Mouse (Mus musculus) erythroblast, embryonic 14.5 days (primary cell): ENCODE measurements around the gene Zfp644. TPM values are rescaled to one million over a fixed set of nuclear protein-coding genes. Genes with fewer than 3 reads are reported as not detected.

ENCODE experiments used
- H3K27me3 ChIP-seq: 2 replicates; pipeline ENCODE4 v1.6.1; 2012; ENCODE audit warnings: inconsistent platforms; ENCODE audit not compliant: control insufficient read depth
- H3K36me3 ChIP-seq: 2 replicates; pipeline ENCODE4 v1.6.1; 2012; ENCODE audit warnings: mild to moderate bottlenecking, inconsistent platforms; ENCODE audit not compliant: control insufficient read depth
- H3K4me1 ChIP-seq: 2 replicates; pipeline ENCODE4 v1.6.1; 2012; ENCODE audit warnings: inconsistent platforms; ENCODE audit not compliant: control insufficient read depth
- H3K4me3 ChIP-seq: replicated peaks from 2 replicates; pipeline ENCODE3; 2012; ENCODE audit warnings: moderate library complexity, mild to moderate bottlenecking, inconsistent platforms
- H3K9me3 ChIP-seq: 2 replicates; pipeline ENCODE4 v1.6.1; 2012; ENCODE audit warnings: low read length, inconsistent platforms, mixed read lengths; ENCODE audit not compliant: control insufficient read depth
- GATA1 ChIP-seq: IDR thresholded peaks from 2 replicates; pipeline ENCODE4 v1.6.1; 2012; ENCODE audit warnings: low read length, inconsistent platforms, mixed read lengths
- TAL1 ChIP-seq: IDR thresholded peaks from 3 replicates; pipeline ENCODE4 v1.6.1; 2012; ENCODE audit warnings: low read length, inconsistent platforms, mixed read lengths
- polyA plus RNA-seq: library from polyadenylated mRNA; stranded (reverse); fragments of >175 nt; gene quantifications from 2 replicates; pipeline ENCODE4 v1.2.3, GENCODE M21; 2012

Zfp644 gene
- polyA plus RNA-seq, 1 experiment, result 4.2 TPM

DNA sequence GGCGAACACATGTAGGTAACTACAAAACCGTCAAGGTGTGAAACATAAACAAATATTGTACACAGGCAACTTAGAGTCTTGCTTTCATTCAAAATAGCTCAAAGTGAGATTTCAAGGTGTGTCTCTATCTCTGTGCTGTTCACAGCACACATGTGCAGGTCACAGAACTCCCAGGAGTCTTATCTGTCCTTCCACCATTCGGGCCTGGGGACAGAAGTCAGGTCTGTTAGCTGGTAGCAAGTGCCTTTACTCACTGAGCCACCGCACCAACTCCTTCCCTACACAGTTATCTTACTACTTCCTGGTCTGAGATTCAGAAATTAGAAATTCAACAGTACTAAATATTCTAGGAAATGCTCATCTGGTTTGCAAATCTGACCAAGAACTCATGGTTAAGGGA, 53.7 kb downstream of the Zfp644 start:
- Histone ChIP-seq H3K4me3 (no peak overlapping the region), H3K4me1 (peaks cover 13% of the 10 kb centered on the region), H3K36me3 (peaks cover 38% of the 10 kb centered on the region), H3K27me3 (no peaks in the 10 kb centered on the region), H3K9me3 (no peaks in the 10 kb centered on the region)
- TF ChIP-seq GATA1 (no peak), TAL1 (no peak)

DNA sequence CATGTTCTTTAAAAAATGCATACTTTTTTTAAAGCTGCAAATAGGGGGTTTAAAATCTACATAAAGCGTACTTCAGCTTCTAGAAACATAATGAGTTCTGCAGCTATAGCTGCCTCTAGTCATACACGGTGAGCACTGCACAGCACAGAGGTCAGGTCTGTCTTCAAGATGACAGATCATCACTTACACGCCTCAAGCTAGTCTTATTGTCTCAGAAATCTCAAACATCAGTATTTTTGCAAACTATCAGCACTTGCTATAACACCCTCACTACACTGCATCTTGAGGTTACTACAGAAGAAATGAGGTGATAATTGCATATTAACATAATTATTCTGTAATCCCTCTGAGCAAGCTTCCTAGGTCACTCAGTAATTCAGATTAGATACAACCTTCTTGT, 55.2 kb downstream of the Zfp644 start:
- Histone ChIP-seq H3K4me3 (no peak overlapping the region), H3K36me3 (peaks cover 46% of the 10 kb centered on the region), H3K4me1 (peaks cover 13% of the 10 kb centered on the region), H3K9me3 (no peaks in the 10 kb centered on the region), H3K27me3 (no peaks in the 10 kb centered on the region)
- TF ChIP-seq GATA1 (no peak), TAL1 (no peak)

DNA sequence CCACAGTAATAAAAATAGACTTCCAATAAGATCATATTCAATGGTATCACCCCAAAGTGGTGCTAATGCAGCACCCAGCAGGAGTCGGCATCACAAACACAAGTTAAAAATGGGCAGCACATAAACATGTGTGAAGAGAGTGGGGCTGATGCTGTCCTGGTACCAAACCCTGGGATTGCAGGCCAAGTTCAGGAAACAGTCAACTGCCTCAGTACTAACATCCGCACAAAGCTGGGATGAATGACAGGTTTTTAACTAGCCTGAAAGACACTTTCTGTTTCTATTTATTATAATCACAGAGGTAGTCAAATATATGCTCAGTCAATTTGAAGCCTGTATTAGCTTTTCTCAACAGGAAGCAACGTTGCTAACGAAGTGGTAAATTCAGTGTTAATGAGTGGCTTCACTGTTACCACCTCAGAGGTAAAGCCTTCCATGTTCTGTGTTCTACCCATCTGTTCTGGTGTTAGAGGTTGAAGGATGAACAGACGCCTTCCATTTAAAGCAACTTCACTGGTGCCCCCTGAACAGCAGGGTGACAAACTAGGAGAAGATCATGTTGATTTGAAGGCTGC, 56.8 kb downstream of the Zfp644 start:
- Histone ChIP-seq H3K27me3 (no peaks in the 10 kb centered on the region), H3K4me1 (peaks cover 10% of the 10 kb centered on the region), H3K36me3 (peaks cover 53% of the 10 kb centered on the region), H3K9me3 (no peaks in the 10 kb centered on the region), H3K4me3 (no peak overlapping the region)
- TF ChIP-seq GATA1 (no peak), TAL1 (no peak)

DNA sequence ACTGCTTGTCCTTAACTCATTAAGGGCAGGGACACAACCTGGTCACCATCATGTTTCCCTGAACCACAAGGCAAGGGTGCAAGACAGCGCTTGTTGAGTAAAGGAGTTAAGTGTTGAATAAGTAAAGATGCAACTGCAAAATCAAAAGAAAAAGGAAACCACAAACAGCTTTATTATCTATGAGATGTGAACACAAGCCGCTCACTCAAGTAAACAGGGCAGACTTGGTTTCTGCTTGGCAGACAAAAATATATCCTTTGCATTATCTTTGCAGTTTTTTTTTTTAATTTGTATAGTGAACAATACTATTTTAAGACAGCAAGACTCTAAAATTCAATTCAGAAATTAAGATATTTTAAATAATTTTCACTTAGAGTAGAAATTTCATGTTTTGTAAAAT, 57.5 kb downstream of the Zfp644 start:
- Histone ChIP-seq H3K4me3 (no peak overlapping the region), H3K9me3 (no peaks in the 10 kb centered on the region), H3K27me3 (no peaks in the 10 kb centered on the region), H3K36me3 (peaks cover 58% of the 10 kb centered on the region), H3K4me1 (peaks cover 10% of the 10 kb centered on the region)
- TF ChIP-seq GATA1, result no peak
- no peak for TF ChIP-seq TAL1

DNA sequence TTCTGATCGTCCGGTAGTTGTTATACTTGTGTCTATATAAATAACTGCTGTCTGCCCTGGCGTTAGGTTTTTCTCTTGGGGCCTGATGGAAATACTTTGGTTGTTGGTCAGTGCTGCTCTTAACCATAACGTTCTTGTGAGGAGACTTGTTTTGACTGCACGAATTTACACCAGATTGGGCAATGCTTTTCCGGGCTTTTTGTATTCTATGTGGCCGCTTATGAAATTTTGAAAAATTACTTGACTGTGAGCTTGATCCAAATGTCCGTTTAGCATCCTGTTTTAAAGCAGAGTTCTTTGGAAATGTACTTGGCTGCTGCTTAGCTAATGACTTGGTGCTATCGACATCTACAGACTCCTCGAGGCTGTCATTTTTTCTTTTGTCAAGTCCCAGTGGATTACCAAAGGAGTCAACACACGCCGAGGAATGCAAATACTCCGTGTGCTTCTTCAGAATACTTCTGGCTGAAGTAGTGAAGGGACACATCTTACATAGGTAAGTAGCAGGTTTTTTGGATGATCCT, 60.6 kb downstream of the Zfp644 start:
- no peak for TF ChIP-seq GATA1
- TF ChIP-seq TAL1, result no peak
- no peaks in the 10 kb centered on the region for H3K27me3 ChIP-seq
- H3K4me3 ChIP-seq, result no peak overlapping the region
- H3K9me3 ChIP-seq, result no peaks in the 10 kb centered on the region
- peaks cover 70% of the 10 kb centered on the region for H3K36me3 ChIP-seq
- H3K4me1 ChIP-seq, result no peaks in the 10 kb centered on the region

DNA sequence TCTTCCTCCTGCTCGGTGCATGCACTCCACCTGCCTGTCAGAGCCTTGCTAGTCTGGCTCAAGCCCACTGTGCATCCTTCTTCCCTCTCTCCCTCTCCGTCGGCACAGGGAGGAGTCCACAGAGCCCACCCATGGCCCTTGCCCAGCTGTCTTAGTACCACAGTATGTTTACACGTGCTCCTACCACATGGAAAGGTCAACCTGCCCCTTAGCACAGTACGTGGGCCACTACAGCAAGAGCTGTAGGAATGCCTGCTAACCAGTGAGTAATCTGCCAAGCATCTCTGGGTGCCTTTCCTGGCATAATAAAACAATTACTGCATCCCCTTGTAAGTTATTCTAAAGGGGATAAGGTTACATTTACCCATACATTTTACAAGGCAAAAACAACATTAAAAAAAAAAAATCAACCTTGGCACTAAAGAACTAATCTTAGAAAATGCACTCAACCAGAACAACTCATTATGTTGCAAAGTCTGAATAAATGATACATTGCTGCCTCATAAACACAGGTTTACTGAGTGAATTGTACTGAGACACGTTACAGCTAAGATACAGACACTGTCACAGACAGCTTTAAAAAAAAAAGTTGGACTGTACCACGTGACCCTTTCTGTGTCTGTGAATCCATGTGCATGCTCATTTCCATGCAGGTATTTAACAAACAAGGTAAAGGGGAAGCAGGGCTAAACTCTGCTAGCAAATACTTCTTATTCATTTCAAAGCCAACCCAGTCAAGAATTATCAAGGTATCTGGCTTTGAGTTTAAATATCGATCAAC, 68.5 kb downstream of the Zfp644 start:
- Histone ChIP-seq H3K9me3 (no peaks in the 10 kb centered on the region), H3K27me3 (no peaks in the 10 kb centered on the region), H3K36me3 (peaks cover 69% of the 10 kb centered on the region), H3K4me3 (no peak overlapping the region), H3K4me1 (no peaks in the 10 kb centered on the region)
- TF ChIP-seq GATA1, result no peak
- TF ChIP-seq TAL1, result no peak

DNA sequence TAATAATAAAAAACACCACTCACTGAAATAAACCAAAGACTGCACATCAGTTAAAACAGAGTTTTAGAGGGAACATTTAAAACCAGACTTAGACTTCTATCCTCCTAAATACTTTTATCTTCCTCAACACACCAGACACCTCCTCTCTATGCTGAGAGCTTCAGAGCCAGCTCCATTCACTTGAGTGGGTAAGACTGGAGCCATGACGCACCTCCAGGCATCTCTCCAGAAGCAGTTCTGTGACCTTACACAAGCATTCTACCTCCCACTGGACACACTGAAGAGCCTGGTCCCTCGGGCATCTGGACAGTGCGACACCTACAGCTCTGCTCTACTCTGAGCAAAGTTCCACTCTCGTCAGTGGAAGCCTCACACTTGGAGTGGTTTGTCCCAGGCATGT, 73.8 kb downstream of the Zfp644 start:
- Histone ChIP-seq H3K4me1 (no peaks in the 10 kb centered on the region), H3K9me3 (no peaks in the 10 kb centered on the region), H3K4me3 (no peak overlapping the region), H3K36me3 (peaks cover 79% of the 10 kb centered on the region), H3K27me3 (no peaks in the 10 kb centered on the region)
- TF ChIP-seq TAL1, result no peak
- no peak for TF ChIP-seq GATA1

DNA sequence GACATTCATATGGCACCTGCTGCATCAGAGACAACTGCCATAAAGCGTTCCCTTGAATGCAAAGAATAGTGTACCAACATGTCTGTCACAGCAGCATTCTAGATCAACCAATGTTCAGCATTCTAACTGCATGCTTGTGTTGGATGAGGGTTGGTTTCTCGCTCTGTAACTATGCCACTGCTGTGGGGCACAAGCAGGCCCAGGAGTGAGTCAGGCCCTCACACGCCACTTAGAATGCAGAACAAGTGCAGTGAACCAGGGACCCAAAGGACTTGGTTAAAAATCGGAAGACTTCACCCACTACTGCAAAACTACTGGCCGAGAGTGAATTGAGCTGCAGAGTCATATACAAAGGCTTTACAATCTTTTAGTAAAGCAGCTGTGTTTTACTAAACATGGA, 74.9 kb downstream of the Zfp644 start:
- Histone ChIP-seq H3K4me3 (no peak overlapping the region), H3K9me3 (no peaks in the 10 kb centered on the region), H3K4me1 (no peaks in the 10 kb centered on the region), H3K27me3 (no peaks in the 10 kb centered on the region), H3K36me3 (peaks cover 83% of the 10 kb centered on the region)
- no peak for TF ChIP-seq GATA1
- no peak for TF ChIP-seq TAL1

DNA sequence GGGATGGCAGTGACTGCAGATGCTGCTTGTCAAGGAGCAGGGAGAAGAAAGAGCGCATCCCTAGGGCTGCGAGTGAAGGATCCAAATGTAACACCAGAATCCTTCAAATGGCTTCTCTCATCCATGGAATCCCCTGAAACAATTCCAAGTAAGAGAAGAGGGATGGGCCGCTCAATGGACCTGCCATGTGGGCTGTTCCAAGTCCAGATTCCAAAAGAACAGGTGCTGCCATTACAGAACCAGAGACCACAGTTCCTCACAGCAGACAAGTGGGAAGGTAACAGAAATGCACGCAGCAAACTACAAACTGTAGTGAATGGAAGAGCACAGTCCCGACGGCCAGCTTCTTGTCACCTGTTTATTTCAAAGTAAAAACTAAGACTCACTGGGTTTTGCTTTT, 76.6 kb downstream of the Zfp644 start:
- peaks cover 84% of the 10 kb centered on the region for H3K36me3 ChIP-seq
- no peaks in the 10 kb centered on the region for H3K27me3 ChIP-seq
- H3K4me1 ChIP-seq, result no peaks in the 10 kb centered on the region; the same call in 1 of the 2 replicates
- no peak overlapping the region for H3K4me3 ChIP-seq
- TF ChIP-seq TAL1, result no peak
- TF ChIP-seq GATA1, result no peak
- no peaks in the 10 kb centered on the region for H3K9me3 ChIP-seq
